ENCODE assay signal across 7 mouse cellular contexts in genomic region chr9:25377771-25378747, GRCm38 (mm10).
DNase-seq lines count a peak whose midpoint lies in the region; ATAC-seq lines count a peak whose summit lies in the region.

No protein-coding gene starts in this region.

- H3K27ac ChIP-seq in embryonic facial prominence, embryonic 14.5 days (replicated peaks; ENCODE audit: low read depth, low read length): no peak overlapping the region
- H3K27ac ChIP-seq in heart, embryonic 16.5 days (ENCODE audit: low read length): no peak overlapping the region

- WGBS in embryonic facial prominence, embryonic 14.5 days: 49% methylated on average over 12 of the region's 12 CpGs
- 47% methylated on average over 12 of the region's 12 CpGs for WGBS in heart, embryonic 16.5 days

- H3K4me3 ChIP-seq in embryonic facial prominence, embryonic 14.5 days (ENCODE audit: low read depth, low read length): no peak overlapping the region
- H3K4me3 ChIP-seq in heart, embryonic 16.5 days (ENCODE audit: low read length): no peak overlapping the region

- H3K27me3 ChIP-seq in embryonic facial prominence, embryonic 14.5 days (replicated peaks; ENCODE audit: control insufficient read depth, insufficient read depth, low read length): no peaks in the 10 kb centered on the region
- no peaks in the 10 kb centered on the region for H3K27me3 ChIP-seq in heart, embryonic 16.5 days (ENCODE audit: control insufficient read depth, insufficient read depth, low read length)

- 0 out of 2 replicates have a peak, but pooled peaks cover 4% of the 10 kb centered on the region for H3K4me1 ChIP-seq in embryonic facial prominence, embryonic 14.5 days (ENCODE audit: control insufficient read depth, insufficient read depth, low read length)
- H3K4me1 ChIP-seq in heart, embryonic 16.5 days (ENCODE audit: control insufficient read depth, insufficient read depth, low read length): no peaks in the 10 kb centered on the region

- H3K9ac ChIP-seq in embryonic facial prominence, embryonic 14.5 days (ENCODE audit: low read depth, low read length): no peak overlapping the region
- H3K9ac ChIP-seq in heart, embryonic 16.5 days (ENCODE audit: low read length): no peak overlapping the region

- no peaks in the 10 kb centered on the region for H3K9me3 ChIP-seq in embryonic facial prominence, embryonic 14.5 days (ENCODE audit: control insufficient read depth, low read length)
- no peaks in the 10 kb centered on the region for H3K9me3 ChIP-seq in heart, embryonic 16.5 days (replicated peaks; ENCODE audit: control insufficient read depth, low read length)

- ATAC-seq in embryonic facial prominence, embryonic 14.5 days (ENCODE audit: low read depth): peak; percentile 68; the same call in 1 of the 2 replicates
- ATAC-seq in heart, embryonic 16.5 days (replicated peaks; ENCODE audit: extremely low read depth, insufficient read depth, low FRiP score): 0 out of 2 replicates have a peak, but pooled peaks have one; percentile 32

- DNase-seq in layer of hippocampus, adult 11-12 months (ENCODE audit: low spot score): peak; percentile 6
- no peak for DNase-seq in layer of hippocampus, adult 9-10 months (ENCODE audit: low spot score)
- peak; percentile 68 for DNase-seq in embryonic facial prominence, embryonic 14.5 days (ENCODE audit: low spot score)
- peak; percentile 35 for DNase-seq in lung, postnatal 36 days
- DNase-seq in T-cell, adult 2 months (ENCODE audit: low spot score): no peak
- no peak for DNase-seq in adrenal gland, adult 8-10 months

- no peak overlapping the region for H3K4me2 ChIP-seq in embryonic facial prominence, embryonic 14.5 days (ENCODE audit: low read depth, low read length)
- no peak overlapping the region for H3K4me2 ChIP-seq in heart, embryonic 16.5 days (ENCODE audit: low read depth, low read length)

- H3K36me3 ChIP-seq in embryonic facial prominence, embryonic 14.5 days (ENCODE audit: control insufficient read depth, insufficient read depth, low read length): no peaks in the 10 kb centered on the region
- no peaks in the 10 kb centered on the region for H3K36me3 ChIP-seq in heart, embryonic 16.5 days (ENCODE audit: control insufficient read depth, insufficient read depth)

Comparison
In these comparisons a context has a peak if more than half of its experiments do, and no peak if none do; other contexts are left out.
1. DNase-seq: peak in layer of hippocampus, adult 11-12 months (single experiment), embryonic facial prominence, embryonic 14.5 days (single experiment) and lung, postnatal 36 days (single experiment); none in layer of hippocampus, adult 9-10 months (single experiment), T-cell, adult 2 months (single experiment) and adrenal gland, adult 8-10 months (single experiment).